Mouse (Mus musculus) urinary bladder, postnatal 14 days (tissue): ENCODE data around the gene Tppp2.

Source experiments
- DNase-seq: peaks from one replicate; pipeline ENCODE4 v3.0.0; 2021; ENCODE audit warnings: low spot score

Tppp2 gene

GRCm38 (mm10) chr14:51960316-51960715, 42.1 kb downstream of the Tppp2 start:
- DNase-seq: peak; percentile 42

DNA sequence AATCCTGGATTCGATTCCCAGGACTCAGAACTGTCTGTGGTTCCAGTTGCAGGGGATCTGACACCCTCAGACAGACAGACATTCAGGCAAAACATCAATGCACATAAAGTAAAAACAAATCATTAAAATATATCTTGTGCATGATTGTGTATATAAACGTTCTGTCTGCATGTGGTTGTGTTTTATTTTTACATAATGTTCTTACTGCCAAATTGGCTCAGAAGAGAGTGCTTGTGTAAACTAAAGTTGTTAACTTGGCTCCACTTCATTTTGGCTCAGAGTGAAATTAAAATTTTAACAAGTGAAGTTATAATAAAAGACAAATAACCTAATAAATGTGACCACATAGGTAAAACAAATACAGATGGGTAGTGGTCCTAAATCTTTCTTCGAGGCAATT, 49.2 kb downstream of the Tppp2 start:
- DNase-seq: no peak
